Mouse (Mus musculus): ENCODE data around the gene Prepl. TPM values are rescaled to one million over a fixed set of nuclear protein-coding genes. Genes with fewer than 3 reads are reported as not detected.

Gene Prepl
- polyA plus RNA-seq, 1 experiment from 2014 or later = 26.0 TPM

GRCm38 (mm10) chr17:85096396-85096795 lies 6.4 kb upstream of the Prepl start:
- Histone ChIP-seq H3K9ac (ENCODE audit: low read length) (no peak overlapping the region), H3K4me3 (ENCODE audit: low read length) (no peak overlapping the region), H3K4me1 (replicated peaks; ENCODE audit: control insufficient read depth, insufficient read depth, low read length) (peaks cover 1% of the 10 kb centered on the region), H3K27me3 (ENCODE audit: control insufficient read depth, insufficient read depth, low read depth, low read length) (no peaks in the 10 kb centered on the region), H3K27ac (ENCODE audit: low read length) (no peak overlapping the region), H3K9me3 (ENCODE audit: control insufficient read depth, low read length) (peaks cover 3% of the 10 kb centered on the region; the same call in 1 of the 2 replicates), H3K36me3 (ENCODE audit: control insufficient read depth, insufficient read depth, low read length) (peaks cover 20% of the 10 kb centered on the region), H3K4me2 (ENCODE audit: low read depth, low read length) (no peak overlapping the region)
- no peak for ATAC-seq (ENCODE audit: low read depth)
- WGBS = 95% methylated on average over 3 of the region's 3 CpGs

DNA sequence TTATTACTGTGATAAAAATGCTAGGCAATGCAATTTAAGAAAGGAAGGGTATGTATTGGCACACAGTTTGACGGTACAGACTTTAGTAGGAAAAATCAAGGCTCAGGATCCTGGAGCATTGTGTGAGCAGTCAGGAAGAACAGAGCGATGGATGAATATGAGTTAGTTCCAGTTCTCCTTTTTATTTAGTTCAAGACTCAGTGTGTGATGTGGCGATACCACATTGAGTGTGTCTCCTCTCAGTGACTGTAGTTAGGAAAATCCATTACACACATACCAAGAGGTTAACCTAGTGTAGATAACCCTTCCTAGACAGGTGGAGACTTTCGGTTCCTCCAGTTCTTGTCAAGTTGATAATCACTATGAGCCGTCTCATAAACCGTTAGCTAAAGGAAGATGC lies 1.7 kb upstream of the Prepl start:
- Histone ChIP-seq H3K9me3 (ENCODE audit: control insufficient read depth, low read length) (no peaks in the 10 kb centered on the region), H3K4me1 (replicated peaks; ENCODE audit: control insufficient read depth, insufficient read depth, low read length) (peaks cover 4% of the 10 kb centered on the region), H3K27ac (ENCODE audit: low read length) (no peak overlapping the region), H3K4me2 (ENCODE audit: low read depth, low read length) (0 out of 2 replicates have a peak overlapping the region, but pooled peaks have one; percentile 94), H3K36me3 (ENCODE audit: control insufficient read depth, insufficient read depth, low read length) (no peaks in the 10 kb centered on the region), H3K27me3 (ENCODE audit: control insufficient read depth, insufficient read depth, low read depth, low read length) (no peaks in the 10 kb centered on the region), H3K9ac (ENCODE audit: low read length) (no peak overlapping the region), H3K4me3 (ENCODE audit: low read length) (no peak overlapping the region)
- WGBS = 90% methylated on average over 6 of the region's 6 CpGs
- ATAC-seq (ENCODE audit: low read depth) = no peak

DNA sequence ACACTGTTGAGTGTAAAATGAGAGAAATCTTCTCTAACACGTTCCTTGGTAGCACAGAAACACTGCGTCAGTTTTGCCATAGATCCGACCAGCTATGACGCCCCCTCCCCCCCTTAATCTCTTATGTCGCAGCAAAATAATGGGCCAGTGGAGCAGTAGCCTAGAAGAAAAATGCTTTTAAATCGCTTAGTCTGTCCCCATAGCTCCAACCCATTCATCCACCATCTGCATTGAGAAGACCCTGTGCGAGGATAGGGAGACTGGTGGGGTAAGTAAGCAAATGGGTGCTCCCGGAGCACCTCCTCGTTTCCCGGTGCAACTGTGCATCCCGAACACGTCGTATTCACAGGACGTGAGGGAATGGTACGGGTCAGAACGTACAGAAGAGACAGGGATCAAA lies 420 bp downstream of the Prepl start:
- Histone ChIP-seq H3K4me1 (replicated peaks; ENCODE audit: control insufficient read depth, insufficient read depth, low read length) (peaks cover 4% of the 10 kb centered on the region), H3K4me2 (ENCODE audit: low read depth, low read length) (peak overlapping the region; percentile 80), H3K27me3 (ENCODE audit: control insufficient read depth, insufficient read depth, low read depth, low read length) (no peaks in the 10 kb centered on the region), H3K9ac (ENCODE audit: low read length) (peak overlapping the region; percentile 80), H3K27ac (ENCODE audit: low read length) (peak overlapping the region; percentile 79), H3K36me3 (ENCODE audit: control insufficient read depth, insufficient read depth, low read length) (no peaks in the 10 kb centered on the region), H3K4me3 (ENCODE audit: low read length) (peak overlapping the region; percentile 92), H3K9me3 (ENCODE audit: control insufficient read depth, low read length) (no peaks in the 10 kb centered on the region)
- WGBS = under 1% methylated on average over 16 of the region's 16 CpGs
- peak; percentile 1; the same call in 1 of the 2 replicates for ATAC-seq (ENCODE audit: low read depth)

- no peaks in the 10 kb centered on the region for H3K36me3 ChIP-seq (ENCODE audit: control insufficient read depth, insufficient read depth, low read length)
- H3K9ac ChIP-seq (ENCODE audit: low read length) = no peak overlapping the region
- peak overlapping the region; percentile 80 for H3K4me2 ChIP-seq (ENCODE audit: low read depth, low read length)
- H3K9me3 ChIP-seq (ENCODE audit: control insufficient read depth, low read length) = no peaks in the 10 kb centered on the region
- peaks cover 4% of the 10 kb centered on the region for H3K4me1 ChIP-seq (replicated peaks; ENCODE audit: control insufficient read depth, insufficient read depth, low read length)
- H3K27me3 ChIP-seq (ENCODE audit: control insufficient read depth, insufficient read depth, low read depth, low read length) = no peaks in the 10 kb centered on the region
- WGBS = 43% methylated on average over 6 of the region's 6 CpGs
- ATAC-seq (ENCODE audit: low read depth) = no peak
- no peak overlapping the region for H3K27ac ChIP-seq (ENCODE audit: low read length)
- H3K4me3 ChIP-seq (ENCODE audit: low read length) = peak overlapping the region; percentile 92
Observed at GRCm38 (mm10) chr17:85089011-85089410, 1.0 kb downstream of the Prepl start.

DNA sequence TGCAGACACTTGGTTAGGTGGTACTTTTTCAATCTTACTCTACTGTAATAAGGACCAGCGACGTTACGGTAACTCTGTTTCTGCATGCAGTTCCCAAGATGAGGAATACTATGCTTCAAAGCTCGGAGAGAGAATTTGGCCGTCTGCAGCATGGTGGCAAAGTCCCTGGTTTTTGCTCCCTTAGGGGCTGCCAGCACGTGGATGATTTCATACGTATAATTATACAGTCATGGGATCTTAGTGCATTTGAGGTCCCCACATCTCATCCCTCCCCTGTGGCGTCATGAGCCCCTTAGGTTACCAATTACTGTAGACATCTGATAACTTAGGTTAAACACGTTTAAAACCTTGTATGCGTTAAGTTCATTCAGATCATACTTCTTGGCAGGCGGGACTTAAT lies 1.6 kb downstream of the Prepl start:
- Histone ChIP-seq H3K27me3 (ENCODE audit: control insufficient read depth, insufficient read depth, low read depth, low read length) (no peaks in the 10 kb centered on the region), H3K9me3 (ENCODE audit: control insufficient read depth, low read length) (no peaks in the 10 kb centered on the region), H3K4me1 (replicated peaks; ENCODE audit: control insufficient read depth, insufficient read depth, low read length) (peaks cover 4% of the 10 kb centered on the region), H3K4me2 (ENCODE audit: low read depth, low read length) (no peak overlapping the region), H3K36me3 (ENCODE audit: control insufficient read depth, insufficient read depth, low read length) (no peaks in the 10 kb centered on the region), H3K4me3 (ENCODE audit: low read length) (no peak overlapping the region), H3K27ac (ENCODE audit: low read length) (no peak overlapping the region), H3K9ac (ENCODE audit: low read length) (no peak overlapping the region)
- ATAC-seq (ENCODE audit: low read depth) = no peak
- WGBS = 82% methylated on average over 11 of the region's 11 CpGs

DNA sequence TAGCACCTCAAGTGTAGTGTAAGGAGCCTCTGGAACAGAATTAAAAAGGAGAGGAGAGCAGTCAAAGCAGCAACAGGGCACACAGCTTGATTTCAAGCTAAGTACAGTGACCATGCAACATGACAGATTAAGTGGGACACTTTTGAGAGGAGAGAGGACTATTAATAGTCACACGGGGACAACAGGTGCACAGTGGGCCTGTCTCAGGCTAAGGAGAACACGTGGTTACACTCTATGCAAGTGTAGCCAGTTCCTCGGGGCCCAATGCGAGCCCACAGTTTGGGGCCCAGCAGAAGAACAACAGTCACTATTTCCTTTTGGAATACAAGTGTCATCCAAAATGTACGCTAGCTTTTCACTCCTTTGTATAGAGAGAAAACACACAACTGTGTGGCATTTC lies 2.5 kb downstream of the Prepl start:
- Histone ChIP-seq H3K9ac (ENCODE audit: low read length) (no peak overlapping the region), H3K27me3 (ENCODE audit: control insufficient read depth, insufficient read depth, low read depth, low read length) (no peaks in the 10 kb centered on the region), H3K4me1 (replicated peaks; ENCODE audit: control insufficient read depth, insufficient read depth, low read length) (peaks cover 4% of the 10 kb centered on the region), H3K4me3 (ENCODE audit: low read length) (no peak overlapping the region), H3K4me2 (ENCODE audit: low read depth, low read length) (no peak overlapping the region), H3K9me3 (ENCODE audit: control insufficient read depth, low read length) (no peaks in the 10 kb centered on the region), H3K36me3 (ENCODE audit: control insufficient read depth, insufficient read depth, low read length) (no peaks in the 10 kb centered on the region), H3K27ac (ENCODE audit: low read length) (no peak overlapping the region)
- ATAC-seq (ENCODE audit: low read depth) = no peak
- WGBS = 88% methylated on average over 5 of the region's 5 CpGs

GRCm38 (mm10) chr17:85086501-85086900 lies 3.5 kb downstream of the Prepl start:
- Histone ChIP-seq H3K4me3 (ENCODE audit: low read length) (no peak overlapping the region), H3K27me3 (ENCODE audit: control insufficient read depth, insufficient read depth, low read depth, low read length) (no peaks in the 10 kb centered on the region), H3K9ac (ENCODE audit: low read length) (no peak overlapping the region), H3K36me3 (ENCODE audit: control insufficient read depth, insufficient read depth, low read length) (no peaks in the 10 kb centered on the region), H3K4me2 (ENCODE audit: low read depth, low read length) (no peak overlapping the region), H3K27ac (ENCODE audit: low read length) (no peak overlapping the region), H3K9me3 (ENCODE audit: control insufficient read depth, low read length) (no peaks in the 10 kb centered on the region), H3K4me1 (replicated peaks; ENCODE audit: control insufficient read depth, insufficient read depth, low read length) (peaks cover 4% of the 10 kb centered on the region)
- WGBS = 88% methylated on average over 1 of the region's 1 CpGs
- ATAC-seq (ENCODE audit: low read depth) = no peak

- ATAC-seq (ENCODE audit: low read depth) = no peak
- H3K4me3 ChIP-seq (ENCODE audit: low read length) = no peak overlapping the region
- WGBS = 83% methylated on average over 2 of the region's 2 CpGs
- peaks cover 5% of the 10 kb centered on the region; the same call in 1 of the 2 replicates for H3K36me3 ChIP-seq (ENCODE audit: control insufficient read depth, insufficient read depth, low read length)
- no peak overlapping the region for H3K27ac ChIP-seq (ENCODE audit: low read length)
- no peak overlapping the region for H3K4me2 ChIP-seq (ENCODE audit: low read depth, low read length)
- no peaks in the 10 kb centered on the region; the same call in 1 of the 2 replicates for H3K4me1 ChIP-seq (replicated peaks; ENCODE audit: control insufficient read depth, insufficient read depth, low read length)
- no peak overlapping the region for H3K9ac ChIP-seq (ENCODE audit: low read length)
- H3K27me3 ChIP-seq (ENCODE audit: control insufficient read depth, insufficient read depth, low read depth, low read length) = no peaks in the 10 kb centered on the region
- no peaks in the 10 kb centered on the region for H3K9me3 ChIP-seq (ENCODE audit: control insufficient read depth, low read length)
Observed at GRCm38 (mm10) chr17:85085335-85085734, 4.7 kb downstream of the Prepl start.

DNA sequence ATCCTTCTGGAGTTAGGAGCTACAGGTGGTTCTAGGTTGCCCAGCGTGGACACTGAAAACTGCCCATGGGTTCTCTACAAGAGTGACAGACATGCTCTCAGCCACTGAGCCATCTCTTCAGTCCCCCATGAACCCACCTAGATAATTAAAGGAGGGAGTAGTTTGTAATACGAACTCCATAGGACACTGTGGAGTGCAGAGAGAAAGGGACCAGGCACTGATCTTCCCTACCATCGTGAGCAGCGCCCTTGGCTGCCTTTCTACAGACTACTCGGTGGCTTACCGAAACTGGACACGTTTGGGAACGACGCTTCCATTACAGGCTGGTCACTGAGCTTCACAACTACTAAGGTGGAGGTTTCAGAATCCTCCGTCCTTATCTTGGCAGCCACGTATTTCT lies 9.3 kb downstream of the Prepl start:
- WGBS = 90% methylated on average over 11 of the region's 11 CpGs
- ATAC-seq (ENCODE audit: low read depth) = no peak
- peaks cover 19% of the 10 kb centered on the region for H3K36me3 ChIP-seq (ENCODE audit: control insufficient read depth, insufficient read depth, low read length)
- H3K4me2 ChIP-seq (ENCODE audit: low read depth, low read length) = no peak overlapping the region
- no peak overlapping the region for H3K4me3 ChIP-seq (ENCODE audit: low read length)
- H3K9ac ChIP-seq (ENCODE audit: low read length) = no peak overlapping the region
- no peaks in the 10 kb centered on the region for H3K27me3 ChIP-seq (ENCODE audit: control insufficient read depth, insufficient read depth, low read depth, low read length)
- H3K27ac ChIP-seq (ENCODE audit: low read length) = no peak overlapping the region
- no peaks in the 10 kb centered on the region for H3K4me1 ChIP-seq (replicated peaks; ENCODE audit: control insufficient read depth, insufficient read depth, low read length)
- no peaks in the 10 kb centered on the region for H3K9me3 ChIP-seq (ENCODE audit: control insufficient read depth, low read length)

GRCm38 (mm10) chr17:85079276-85079675 lies 10.8 kb downstream of the Prepl start:
- no peak overlapping the region for H3K9ac ChIP-seq (ENCODE audit: low read length)
- peaks cover 19% of the 10 kb centered on the region for H3K36me3 ChIP-seq (ENCODE audit: control insufficient read depth, insufficient read depth, low read length)
- H3K4me3 ChIP-seq (ENCODE audit: low read length) = no peak overlapping the region
- no peaks in the 10 kb centered on the region for H3K4me1 ChIP-seq (replicated peaks; ENCODE audit: control insufficient read depth, insufficient read depth, low read length)
- ATAC-seq (ENCODE audit: low read depth) = no peak
- 90% methylated on average over 3 of the region's 3 CpGs for WGBS
- H3K9me3 ChIP-seq (ENCODE audit: control insufficient read depth, low read length) = no peaks in the 10 kb centered on the region
- no peak overlapping the region for H3K27ac ChIP-seq (ENCODE audit: low read length)
- no peaks in the 10 kb centered on the region for H3K27me3 ChIP-seq (ENCODE audit: control insufficient read depth, insufficient read depth, low read depth, low read length)
- H3K4me2 ChIP-seq (ENCODE audit: low read depth, low read length) = no peak overlapping the region

Measured in lung, embryonic 16.5 days (tissue).